Mouse (Mus musculus): Measurements from ENCODE around the gene Prdx6b. TPM values are rescaled to one million over a fixed set of nuclear protein-coding genes. Genes with fewer than 3 reads are reported as not detected.

The Prdx6b gene
- total and polyA plus RNA-seq, 2 experiments from 2014 or later, result not detected

GRCm38 (mm10) chr2:80315242-80316161 lies 23.2 kb downstream of the Prdx6b start, which contains the start of gene Dnajc10:
Dnajc10 (plus strand) TSS chr2:80315466.
- Histone ChIP-seq H3K9me3 (ENCODE audit: low read length) (no peaks in the 10 kb centered on the region), H3K4me3 (ENCODE audit: low read length) (peak within 1 kb of the TSS; percentile 90), H3K9ac (replicated peaks; ENCODE audit: low read length) (peak within 1 kb of the TSS; percentile 97), H3K4me1 (ENCODE audit: insufficient read depth, low read length) (no peaks in the 10 kb centered on the region), H3K36me3 (ENCODE audit: insufficient read depth, low read length) (no peaks in the 10 kb centered on the region), H3K4me2 (ENCODE audit: low read depth, low read length) (peak within 1 kb of the TSS; percentile 80), H3K27me3 (ENCODE audit: insufficient read depth, low read length) (no peaks in the 10 kb centered on the region), H3K27ac (peak within 1 kb of the TSS; percentile 91)
- WGBS, result under 1% methylated on average over 71 of the region's 72 CpGs
- TF ChIP-seq CTCF (IDR thresholded peaks at IDR 0.05; ENCODE audit: low read depth), result no peak
- peak; percentile 95 for DNase-seq (ENCODE audit: low spot score)
- ATAC-seq, result peak; percentile 95

- Histone ChIP-seq H3K36me3 (ENCODE audit: insufficient read depth, low read length) (peaks cover 32% of the 10 kb centered on the region), H3K4me1 (ENCODE audit: insufficient read depth, low read length) (no peaks in the 10 kb centered on the region), H3K4me3 (ENCODE audit: low read length) (no peak overlapping the region), H3K4me2 (ENCODE audit: low read depth, low read length) (no peak overlapping the region), H3K9me3 (ENCODE audit: low read length) (no peaks in the 10 kb centered on the region), H3K27me3 (ENCODE audit: insufficient read depth, low read length) (no peaks in the 10 kb centered on the region), H3K9ac (replicated peaks; ENCODE audit: low read length) (no peak overlapping the region), H3K27ac (no peak overlapping the region)
- no peak for TF ChIP-seq CTCF (IDR thresholded peaks at IDR 0.05; ENCODE audit: low read depth)
- ATAC-seq (no peak), DNase-seq (ENCODE audit: low spot score) (no peak)
- 97% methylated on average over 4 of the region's 4 CpGs for WGBS
Measured at GRCm38 (mm10) chr2:80322878-80323277, 30.6 kb downstream of the Prdx6b start.

- TF ChIP-seq CTCF (IDR thresholded peaks at IDR 0.05; ENCODE audit: low read depth), result no peak
- WGBS, result 93% methylated on average over 2 of the region's 2 CpGs
- Histone ChIP-seq H3K4me1 (ENCODE audit: insufficient read depth, low read length) (no peaks in the 10 kb centered on the region), H3K4me3 (ENCODE audit: low read length) (no peak overlapping the region), H3K4me2 (ENCODE audit: low read depth, low read length) (no peak overlapping the region), H3K36me3 (ENCODE audit: insufficient read depth, low read length) (peaks cover 39% of the 10 kb centered on the region), H3K9me3 (ENCODE audit: low read length) (no peaks in the 10 kb centered on the region), H3K9ac (replicated peaks; ENCODE audit: low read length) (no peak overlapping the region), H3K27me3 (ENCODE audit: insufficient read depth, low read length) (no peaks in the 10 kb centered on the region), H3K27ac (no peak overlapping the region)
- no peak for DNase-seq (ENCODE audit: low spot score)
- ATAC-seq, result no peak
Measured at GRCm38 (mm10) chr2:80325779-80326178, 33.5 kb downstream of the Prdx6b start.

- Histone ChIP-seq H3K9me3 (ENCODE audit: low read length) (no peaks in the 10 kb centered on the region), H3K4me3 (ENCODE audit: low read length) (no peak overlapping the region), H3K4me2 (ENCODE audit: low read depth, low read length) (no peak overlapping the region), H3K9ac (replicated peaks; ENCODE audit: low read length) (no peak overlapping the region), H3K36me3 (ENCODE audit: insufficient read depth, low read length) (peaks cover 31% of the 10 kb centered on the region), H3K4me1 (ENCODE audit: insufficient read depth, low read length) (no peaks in the 10 kb centered on the region), H3K27ac (no peak overlapping the region), H3K27me3 (ENCODE audit: insufficient read depth, low read length) (no peaks in the 10 kb centered on the region)
- 90% methylated on average over 6 of the region's 6 CpGs for WGBS
- ATAC-seq (no peak), DNase-seq (ENCODE audit: low spot score) (no peak)
- no peak for TF ChIP-seq CTCF (IDR thresholded peaks at IDR 0.05; ENCODE audit: low read depth)
Measured at GRCm38 (mm10) chr2:80327272-80327671, 35.0 kb downstream of the Prdx6b start.

- 94% methylated on average over 7 of the region's 7 CpGs for WGBS
- Histone ChIP-seq H3K27me3 (ENCODE audit: insufficient read depth, low read length) (no peaks in the 10 kb centered on the region), H3K9ac (replicated peaks; ENCODE audit: low read length) (no peak overlapping the region), H3K9me3 (ENCODE audit: low read length) (no peaks in the 10 kb centered on the region), H3K36me3 (ENCODE audit: insufficient read depth, low read length) (peaks cover 34% of the 10 kb centered on the region), H3K4me3 (ENCODE audit: low read length) (no peak overlapping the region), H3K4me1 (ENCODE audit: insufficient read depth, low read length) (no peaks in the 10 kb centered on the region), H3K27ac (no peak overlapping the region), H3K4me2 (ENCODE audit: low read depth, low read length) (no peak overlapping the region)
- ATAC-seq (no peak), DNase-seq (ENCODE audit: low spot score) (no peak)
- no peak for TF ChIP-seq CTCF (IDR thresholded peaks at IDR 0.05; ENCODE audit: low read depth)
Measured at GRCm38 (mm10) chr2:80328961-80329653, 36.8 kb downstream of the Prdx6b start.

GRCm38 (mm10) chr2:80340537-80340936 lies 48.3 kb downstream of the Prdx6b start:
- no peak overlapping the region for H3K4me2 ChIP-seq (ENCODE audit: low read depth, low read length)
- no peak for TF ChIP-seq CTCF (IDR thresholded peaks at IDR 0.05; ENCODE audit: low read depth)
- WGBS, result 98% methylated on average over 9 of the region's 9 CpGs
- DNase-seq (ENCODE audit: low spot score), result no peak
- ATAC-seq, result no peak
- no peaks in the 10 kb centered on the region for H3K27me3 ChIP-seq (ENCODE audit: insufficient read depth, low read length)
- H3K4me3 ChIP-seq (ENCODE audit: low read length), result no peak overlapping the region
- no peak overlapping the region for H3K9ac ChIP-seq (replicated peaks; ENCODE audit: low read length)
- H3K27ac ChIP-seq, result no peak overlapping the region
- H3K9me3 ChIP-seq (ENCODE audit: low read length), result no peaks in the 10 kb centered on the region
- peaks cover 65% of the 10 kb centered on the region for H3K36me3 ChIP-seq (ENCODE audit: insufficient read depth, low read length)
- no peaks in the 10 kb centered on the region for H3K4me1 ChIP-seq (ENCODE audit: insufficient read depth, low read length)

Other genes starting within 250 kb of the Prdx6b start
- 18.1 and 19.6 TPM in 2 replicates for gene Pde1a, start 163.0 kb upstream of the Prdx6b start, total RNA-seq (2014; rRNA removed)
- 17.8 and 18.8 TPM in 2 replicates for gene Pde1a, start 163.0 kb upstream of the Prdx6b start, polyA plus RNA-seq (2015; fragmentation: Nextera tagmentation; extraction: Ambion mirVana)
- gene Dnajc10, start 23.0 kb downstream of the Prdx6b start, total RNA-seq (2014; rRNA removed), result 51.8 and 58.2 TPM in 2 replicates
- gene Dnajc10, start 23.0 kb downstream of the Prdx6b start, polyA plus RNA-seq (2015; fragmentation: Nextera tagmentation; extraction: Ambion mirVana), result 63.4 and 66.6 TPM in 2 replicates
- 9.5 and 10.6 TPM in 2 replicates for gene Frzb, start 155.2 kb downstream of the Prdx6b start, total RNA-seq (2014; rRNA removed)
- 9.3 and 9.9 TPM in 2 replicates for gene Frzb, start 155.2 kb downstream of the Prdx6b start, polyA plus RNA-seq (2015; fragmentation: Nextera tagmentation; extraction: Ambion mirVana)

Data from hindbrain, postnatal 0 days (tissue).